Mouse (Mus musculus): ENCODE results near the gene Vmn1r13.

DNA sequence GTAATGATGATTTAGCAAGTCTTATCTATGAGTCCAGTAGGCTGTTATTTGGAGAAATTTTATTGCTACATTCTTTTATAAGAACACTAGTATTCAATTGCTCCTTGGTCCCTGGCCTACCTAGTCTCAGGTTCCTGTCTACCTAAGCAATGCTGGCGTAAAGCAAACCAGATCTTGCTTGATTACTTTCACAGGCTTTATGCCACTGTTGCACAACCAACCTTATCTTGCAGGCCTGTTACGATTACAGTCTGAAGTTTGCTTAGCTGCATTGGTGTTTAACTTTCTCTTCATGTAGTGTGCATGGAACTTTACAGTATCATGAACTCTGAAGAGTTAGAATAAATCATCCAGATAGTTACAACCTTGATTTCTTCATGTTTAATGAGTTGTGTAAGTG lies 57.9 kb downstream of the Vmn1r13 start:
- TF ChIP-seq CTCF (IDR thresholded peaks at IDR 0.05; ENCODE audit: control insufficient read depth, insufficient read depth, low read length) (no peak), POLR2A (IDR thresholded peaks at IDR 0.05; ENCODE audit: borderline replicate concordance, control insufficient read depth, low read depth, low read length) (no peak)

Data from bone marrow, adult 2 months (tissue).